Mouse (Mus musculus): ENCODE measurements at regions not wholly inside any gene's neighbourhood (a gene's known extent, or its start where the extent isn't known, plus 50 kb on each side); places are given as distances from the start of the nearest gene placed in this dataset.
A peak's percentile ranks its signal among the peaks of the same experiment; 100 is the strongest.

DNA sequence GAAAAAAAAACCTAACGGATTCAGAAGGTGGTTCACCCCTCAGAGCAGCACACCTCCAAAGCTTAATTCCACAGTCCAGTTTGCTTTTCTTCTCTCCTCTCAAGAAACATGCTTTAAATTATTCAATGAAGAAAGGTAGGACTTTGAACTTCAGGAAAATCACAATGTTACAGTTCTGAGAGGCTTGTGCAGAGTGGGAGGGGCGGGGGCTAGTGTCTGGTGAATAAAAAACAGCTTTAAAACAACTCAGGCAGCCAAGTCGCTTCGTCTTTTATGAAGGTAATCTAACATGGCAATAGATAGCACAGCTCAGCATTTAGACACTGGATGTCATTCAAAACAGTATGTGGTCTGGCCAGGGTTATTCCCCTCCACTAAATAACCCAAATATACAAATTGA lies 298.8 kb downstream of the Foxa2 start:
- Histone ChIP-seq H3K4me1 (ENCODE audit: control insufficient read depth, insufficient read depth, low read length) (no peaks in the 10 kb centered on the region), H3K9ac (ENCODE audit: low read length) (no peak overlapping the region), H3K9me3 (ENCODE audit: control insufficient read depth, low read length) (no peaks in the 10 kb centered on the region), H3K4me2 (no peak overlapping the region), H3K4me3 (ENCODE audit: low read depth, low read length) (no peak overlapping the region), H3K36me3 (ENCODE audit: control insufficient read depth, insufficient read depth, low read length) (no peaks in the 10 kb centered on the region), H3K27me3 (ENCODE audit: control insufficient read depth, insufficient read depth, low read length) (no peaks in the 10 kb centered on the region), H3K27ac (ENCODE audit: low read depth, low read length) (no peak overlapping the region)
- ATAC-seq (ENCODE audit: low FRiP score) (no peak), DNase-seq (ENCODE audit: low spot score, missing footprints) (no peak)
- 66% methylated on average over 4 of the region's 4 CpGs for WGBS

GRCm38 (mm10) chr2:147743908-147744307 lies 302.9 kb downstream of the Foxa2 start:
- Histone ChIP-seq H3K9me3 (ENCODE audit: control insufficient read depth, low read length) (no peaks in the 10 kb centered on the region), H3K9ac (ENCODE audit: low read length) (no peak overlapping the region), H3K36me3 (ENCODE audit: control insufficient read depth, insufficient read depth, low read length) (no peaks in the 10 kb centered on the region), H3K4me2 (no peak overlapping the region), H3K4me3 (ENCODE audit: low read depth, low read length) (no peak overlapping the region), H3K27me3 (ENCODE audit: control insufficient read depth, insufficient read depth, low read length) (no peaks in the 10 kb centered on the region), H3K27ac (ENCODE audit: low read depth, low read length) (no peak overlapping the region), H3K4me1 (ENCODE audit: control insufficient read depth, insufficient read depth, low read length) (no peaks in the 10 kb centered on the region)
- ATAC-seq (ENCODE audit: low FRiP score) (no peak), DNase-seq (ENCODE audit: low spot score, missing footprints) (peak; percentile 81)
- whole genome bisulfite sequencing: 95% methylated on average over 2 of the region's 2 CpGs

GRCm38 (mm10) chr2:147738307-147738872 lies 308.4 kb downstream of the Foxa2 start:
- Histone ChIP-seq H3K9me3 (ENCODE audit: control insufficient read depth, low read length) (no peaks in the 10 kb centered on the region), H3K4me2 (no peak overlapping the region), H3K27ac (ENCODE audit: low read depth, low read length) (no peak overlapping the region), H3K9ac (ENCODE audit: low read length) (no peak overlapping the region), H3K27me3 (ENCODE audit: control insufficient read depth, insufficient read depth, low read length) (no peaks in the 10 kb centered on the region), H3K4me3 (ENCODE audit: low read depth, low read length) (no peak overlapping the region), H3K36me3 (ENCODE audit: control insufficient read depth, insufficient read depth, low read length) (no peaks in the 10 kb centered on the region), H3K4me1 (ENCODE audit: control insufficient read depth, insufficient read depth, low read length) (no peaks in the 10 kb centered on the region)
- WGBS: 46% methylated on average over 10 of the region's 10 CpGs
- DNase-seq (ENCODE audit: low spot score, missing footprints) (peak; percentile 93), ATAC-seq (ENCODE audit: low FRiP score) (peak; percentile 58; the same call in 1 of the 2 replicates)

DNA sequence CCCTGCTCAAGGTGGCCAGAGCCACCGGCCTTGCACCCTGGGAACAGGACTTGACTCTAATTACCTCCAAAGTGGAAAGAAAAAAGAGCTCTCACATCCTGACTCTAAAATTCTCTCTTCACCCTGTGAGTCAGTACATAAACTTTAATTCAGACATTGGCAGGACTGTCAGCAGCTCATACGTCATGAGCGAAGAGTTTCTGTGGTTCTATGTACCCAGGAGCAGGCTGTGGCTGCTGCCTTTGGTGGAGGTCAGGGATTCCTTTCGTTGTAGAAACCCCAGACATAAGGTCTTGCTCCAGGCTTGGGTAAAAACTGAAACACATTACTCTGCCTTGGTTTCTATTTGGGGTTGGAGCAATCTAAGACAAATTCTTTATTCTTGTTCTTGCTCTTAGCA lies 319.4 kb downstream of the Foxa2 start:
- ATAC-seq (ENCODE audit: low FRiP score) (no peak), DNase-seq (ENCODE audit: low spot score, missing footprints) (peak; percentile 72)
- Histone ChIP-seq H3K4me1 (ENCODE audit: control insufficient read depth, insufficient read depth, low read length) (no peaks in the 10 kb centered on the region), H3K4me3 (ENCODE audit: low read depth, low read length) (no peak overlapping the region), H3K27me3 (ENCODE audit: control insufficient read depth, insufficient read depth, low read length) (no peaks in the 10 kb centered on the region), H3K9ac (ENCODE audit: low read length) (no peak overlapping the region), H3K36me3 (ENCODE audit: control insufficient read depth, insufficient read depth, low read length) (no peaks in the 10 kb centered on the region), H3K27ac (ENCODE audit: low read depth, low read length) (no peak overlapping the region), H3K4me2 (no peak overlapping the region), H3K9me3 (ENCODE audit: control insufficient read depth, low read length) (no peaks in the 10 kb centered on the region)
- 92% methylated on average over 4 of the region's 4 CpGs for WGBS

GRCm38 (mm10) chr2:147718936-147719335 lies 327.8 kb downstream of the Foxa2 start:
- H3K4me1 ChIP-seq (ENCODE audit: control insufficient read depth, insufficient read depth, low read length): no peaks in the 10 kb centered on the region
- WGBS: 87% methylated on average over 3 of the region's 3 CpGs
- H3K9ac ChIP-seq (ENCODE audit: low read length): no peak overlapping the region
- no peaks in the 10 kb centered on the region for H3K9me3 ChIP-seq (ENCODE audit: control insufficient read depth, low read length)
- no peaks in the 10 kb centered on the region for H3K27me3 ChIP-seq (ENCODE audit: control insufficient read depth, insufficient read depth, low read length)
- ATAC-seq (ENCODE audit: low FRiP score) (no peak), DNase-seq (ENCODE audit: low spot score, missing footprints) (no peak)
- H3K36me3 ChIP-seq (ENCODE audit: control insufficient read depth, insufficient read depth, low read length): no peaks in the 10 kb centered on the region
- H3K4me3 ChIP-seq (ENCODE audit: low read depth, low read length): no peak overlapping the region
- no peak overlapping the region for H3K27ac ChIP-seq (ENCODE audit: low read depth, low read length)
- no peak overlapping the region for H3K4me2 ChIP-seq

- ATAC-seq (ENCODE audit: low FRiP score) (no peak), DNase-seq (ENCODE audit: low spot score, missing footprints) (no peak)
- H3K36me3 ChIP-seq (ENCODE audit: control insufficient read depth, insufficient read depth, low read length): no peaks in the 10 kb centered on the region
- H3K4me1 ChIP-seq (ENCODE audit: control insufficient read depth, insufficient read depth, low read length): no peaks in the 10 kb centered on the region
- H3K27me3 ChIP-seq (ENCODE audit: control insufficient read depth, insufficient read depth, low read length): no peaks in the 10 kb centered on the region
- 96% methylated on average over 12 of the region's 12 CpGs for WGBS
- H3K27ac ChIP-seq (ENCODE audit: low read depth, low read length): no peak overlapping the region
- no peak overlapping the region for H3K4me2 ChIP-seq
- H3K4me3 ChIP-seq (ENCODE audit: low read depth, low read length): no peak overlapping the region
- H3K9ac ChIP-seq (ENCODE audit: low read length): no peak overlapping the region
- no peaks in the 10 kb centered on the region for H3K9me3 ChIP-seq (ENCODE audit: control insufficient read depth, low read length)
Measured at GRCm38 (mm10) chr2:147717484-147717947, 329.3 kb downstream of the Foxa2 start.

GRCm38 (mm10) chr2:147715791-147716190 lies 331.0 kb downstream of the Foxa2 start:
- Histone ChIP-seq H3K9me3 (ENCODE audit: control insufficient read depth, low read length) (no peaks in the 10 kb centered on the region), H3K4me1 (ENCODE audit: control insufficient read depth, insufficient read depth, low read length) (no peaks in the 10 kb centered on the region), H3K36me3 (ENCODE audit: control insufficient read depth, insufficient read depth, low read length) (no peaks in the 10 kb centered on the region), H3K4me3 (ENCODE audit: low read depth, low read length) (no peak overlapping the region), H3K27ac (ENCODE audit: low read depth, low read length) (no peak overlapping the region), H3K27me3 (ENCODE audit: control insufficient read depth, insufficient read depth, low read length) (no peaks in the 10 kb centered on the region), H3K9ac (ENCODE audit: low read length) (no peak overlapping the region), H3K4me2 (no peak overlapping the region)
- no peak for ATAC-seq (ENCODE audit: low FRiP score)
- 92% methylated on average over 5 of the region's 5 CpGs for WGBS
- DNase-seq (ENCODE audit: low spot score, missing footprints): no peak

DNA sequence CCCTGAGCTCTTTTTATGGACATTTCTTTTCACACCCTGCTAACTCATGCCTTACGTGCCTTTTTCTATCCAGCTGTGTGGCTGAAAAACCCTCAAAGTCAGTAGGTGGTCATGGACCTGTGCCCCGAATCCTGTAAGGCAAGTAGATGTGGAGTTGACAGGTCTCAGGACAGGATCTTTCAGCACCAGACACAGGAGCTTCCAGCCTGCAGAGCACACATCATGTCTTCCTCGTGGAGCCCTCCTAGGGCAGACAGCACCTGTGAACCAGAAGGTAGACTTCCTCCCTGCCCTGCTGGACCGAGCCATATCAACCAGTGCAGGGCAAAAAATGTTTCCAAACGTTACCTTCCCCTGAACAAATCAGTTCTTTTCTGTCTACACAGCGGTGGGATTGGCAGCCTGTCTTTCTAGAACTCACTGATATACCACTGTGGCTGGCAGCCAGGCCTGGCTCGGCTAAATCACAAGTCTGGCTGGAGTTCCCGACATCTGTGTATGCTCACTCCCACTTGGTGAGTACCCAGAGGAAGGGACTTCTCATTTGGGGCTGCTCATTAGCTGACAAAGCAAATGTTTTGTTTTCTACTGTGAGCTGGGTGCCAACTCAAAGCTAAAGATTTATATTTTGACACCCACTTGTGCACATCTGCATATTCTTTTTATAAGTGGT lies 336.0 kb downstream of the Foxa2 start:
- ATAC-seq (ENCODE audit: low FRiP score) (no peak), DNase-seq (ENCODE audit: low spot score, missing footprints) (no peak)
- WGBS: 70% methylated on average over 8 of the region's 8 CpGs

GRCm38 (mm10) chr2:147709799-147710198 lies 337.0 kb downstream of the Foxa2 start:
- H3K4me2 ChIP-seq: no peak overlapping the region
- H3K4me1 ChIP-seq (ENCODE audit: control insufficient read depth, insufficient read depth, low read length): no peaks in the 10 kb centered on the region
- H3K27ac ChIP-seq (ENCODE audit: low read depth, low read length): no peak overlapping the region
- no peaks in the 10 kb centered on the region for H3K9me3 ChIP-seq (ENCODE audit: control insufficient read depth, low read length)
- H3K36me3 ChIP-seq (ENCODE audit: control insufficient read depth, insufficient read depth, low read length): no peaks in the 10 kb centered on the region
- H3K27me3 ChIP-seq (ENCODE audit: control insufficient read depth, insufficient read depth, low read length): no peaks in the 10 kb centered on the region
- H3K9ac ChIP-seq (ENCODE audit: low read length): no peak overlapping the region
- no peak for DNase-seq (ENCODE audit: low spot score, missing footprints)
- ATAC-seq (ENCODE audit: low FRiP score): no peak
- H3K4me3 ChIP-seq (ENCODE audit: low read depth, low read length): no peak overlapping the region

More for the DNA sequence above, 336.0 kb downstream of the Foxa2 start:
- H3K27me3 ChIP-seq (ENCODE audit: control insufficient read depth, insufficient read depth, low read length): no peaks in the 10 kb centered on the region
- H3K9me3 ChIP-seq (ENCODE audit: control insufficient read depth, low read length): no peaks in the 10 kb centered on the region
- no peaks in the 10 kb centered on the region for H3K4me1 ChIP-seq (ENCODE audit: control insufficient read depth, insufficient read depth, low read length)
- no peak overlapping the region for H3K9ac ChIP-seq (ENCODE audit: low read length)
- H3K27ac ChIP-seq (ENCODE audit: low read depth, low read length): no peak overlapping the region
- H3K36me3 ChIP-seq (ENCODE audit: control insufficient read depth, insufficient read depth, low read length): no peaks in the 10 kb centered on the region
- no peak overlapping the region for H3K4me2 ChIP-seq
- no peak overlapping the region for H3K4me3 ChIP-seq (ENCODE audit: low read depth, low read length)

Data from midbrain, embryonic 11.5 days (tissue).